Mouse (Mus musculus): ENCODE measurements at regions not wholly inside any gene's neighbourhood (a gene's known extent, or its start where the extent isn't known, plus 50 kb on each side); places are given as distances from the start of the nearest gene placed in this dataset.

GRCm38 (mm10) chr7:129922291-129922690 lies 330.6 kb downstream of the Wdr11 start:
- no peak for TF ChIP-seq EP300 (IDR thresholded peaks at IDR 0.05; ENCODE audit: insufficient read depth, low read depth, low read length)
- TF ChIP-seq POLR2A (IDR thresholded peaks at IDR 0.05; ENCODE audit: insufficient read depth, low read depth, low read length) = no peak
- no peak for TF ChIP-seq CTCF (IDR thresholded peaks at IDR 0.05)

All from heart, adult 2 months (tissue).